Mouse (Mus musculus) kidney, adult 2 months (tissue): Measurements from ENCODE around the gene Npas3. TPM values are rescaled to one million over a fixed set of nuclear protein-coding genes. Genes with fewer than 3 reads are reported as not detected.

Source experiments
- DNase-seq: peaks from one replicate; pipeline ENCODE4 v3.0.0; 2021
- H3K27ac ChIP-seq: fragments of 200-500 bp; 2 replicates; pipeline ENCODE4 v1.5.1; 2012; ENCODE audit warnings: low read depth, low read length, control low read depth, inconsistent platforms; ENCODE audit not compliant: insufficient read depth
- H3K27me3 ChIP-seq: fragments of 200-500 bp; replicated peaks from 2 replicates; pipeline ENCODE4 v1.6.1; 2012; ENCODE audit warnings: mild to moderate bottlenecking, moderate library complexity, low read length, inconsistent platforms; ENCODE audit not compliant: control insufficient read depth, insufficient read depth
- H3K36me3 ChIP-seq: fragments of 200-500 bp; 2 replicates; pipeline ENCODE4 v1.6.1; 2012; ENCODE audit warnings: mild to moderate bottlenecking, moderate library complexity, low read length, inconsistent platforms; ENCODE audit not compliant: control insufficient read depth, insufficient read depth
- H3K4me1 ChIP-seq: fragments of 200-500 bp; 2 replicates; pipeline ENCODE4 v1.6.1; 2011; ENCODE audit warnings: low read length; ENCODE audit not compliant: control insufficient read depth, insufficient read depth
- H3K4me3 ChIP-seq: fragments of 200-500 bp; 2 replicates; pipeline ENCODE4 v1.5.1; 2011; ENCODE audit warnings: mild to moderate bottlenecking, low read depth, low read length, control low read depth; ENCODE audit not compliant: insufficient read depth
- CTCF ChIP-seq: fragments of 200-500 bp; conservative IDR thresholded peaks from 2 replicates; pipeline ENCODE4 v1.5.1; 2011; ENCODE audit warnings: low read depth, mild to moderate bottlenecking, control low read depth, low read length, moderate library complexity, mixed read lengths; ENCODE audit not compliant: insufficient read depth, insufficient read length
- POLR2A ChIP-seq: fragments of 200-500 bp; IDR thresholded peaks from one replicate; pipeline ENCODE4 v1.6.1; 2011; ENCODE audit warnings: low read depth, low read length, control low read depth
- WGBS: fragments of 180-500 bp; shearing (Covaris S2); methylation state at CpG from one replicate; pipeline ENCODE4 v1.1.7; 2018; 5-methylcytosine and 5-hydroxymethylcytosine counted together
- polyA plus RNA-seq: library from polyadenylated mRNA; depleted of rRNA; stranded (reverse); fragments of >200 nt; gene quantifications from 2 replicates; pipeline ENCODE4 v1.2.3, GENCODE M21; 2012

Gene Npas3
- polyA plus RNA-seq, 1 experiment: 0.11 TPM

- TF ChIP-seq CTCF (no peak), POLR2A (no peak)
- H3K36me3 ChIP-seq: no peaks in the 10 kb centered on the region
- no peak for DNase-seq
- no peaks in the 10 kb centered on the region for H3K27me3 ChIP-seq
- H3K27ac ChIP-seq: no peak overlapping the region
- no peaks in the 10 kb centered on the region for H3K4me1 ChIP-seq
- WGBS: 64% methylated on average over 16 of the region's 16 CpGs
- no peak overlapping the region for H3K4me3 ChIP-seq
Observed at GRCm38 (mm10) chr12:53841928-53842671, 593.6 kb downstream of the Npas3 start.

DNA sequence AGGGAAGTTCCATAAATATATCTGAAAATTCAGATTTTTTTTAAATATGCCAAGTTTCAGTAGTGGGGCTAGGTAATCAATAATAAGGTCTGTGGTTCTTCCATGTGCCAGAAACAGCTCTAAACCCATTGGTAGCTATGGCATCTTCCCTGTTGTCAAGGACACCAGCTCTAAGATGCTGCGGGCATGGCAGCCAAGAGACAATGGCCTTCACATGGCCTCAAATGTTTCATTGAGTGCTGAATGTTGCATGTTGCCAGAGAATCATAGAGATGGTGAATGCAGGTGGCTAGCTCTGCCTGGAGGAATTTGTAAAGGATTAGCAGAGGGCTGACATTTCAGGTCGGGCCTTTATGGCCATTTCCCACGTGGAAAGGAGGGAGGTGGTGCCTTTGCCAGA, 595.1 kb downstream of the Npas3 start:
- WGBS: 54% methylated on average over 3 of the region's 3 CpGs
- Histone ChIP-seq H3K4me3 (no peak overlapping the region), H3K27ac (no peak overlapping the region), H3K36me3 (no peaks in the 10 kb centered on the region), H3K4me1 (no peaks in the 10 kb centered on the region), H3K27me3 (no peaks in the 10 kb centered on the region)
- DNase-seq: no peak
- TF ChIP-seq CTCF: no peak
- no peak for TF ChIP-seq POLR2A

- no peak overlapping the region for H3K4me3 ChIP-seq
- H3K36me3 ChIP-seq: no peaks in the 10 kb centered on the region
- H3K4me1 ChIP-seq: no peaks in the 10 kb centered on the region
- TF ChIP-seq POLR2A: no peak
- no peak for TF ChIP-seq CTCF
- H3K27ac ChIP-seq: no peak overlapping the region
- 82% methylated on average over 12 of the region's 12 CpGs for WGBS
- no peak for DNase-seq
- no peaks in the 10 kb centered on the region for H3K27me3 ChIP-seq
Observed at GRCm38 (mm10) chr12:53846154-53846665, 597.7 kb downstream of the Npas3 start.

DNA sequence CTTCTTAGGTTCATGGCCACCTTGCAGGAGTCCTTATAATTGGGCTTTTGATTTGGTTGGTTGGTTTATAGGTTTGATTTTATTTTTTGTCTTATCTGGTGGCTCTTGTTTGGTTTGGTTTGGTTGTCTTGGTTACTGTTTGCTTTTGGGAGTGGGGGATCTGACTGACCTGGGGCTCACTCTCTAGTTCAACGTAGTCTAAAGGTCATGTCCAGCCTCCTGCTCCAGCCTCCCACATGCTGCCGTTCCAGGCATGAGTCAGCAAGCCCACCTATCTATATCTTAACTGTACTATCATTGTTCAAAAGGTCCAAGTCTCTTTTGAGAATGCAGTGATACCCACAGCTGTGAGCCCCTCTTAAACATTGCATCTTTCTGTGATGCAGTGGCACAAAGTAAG, 600.8 kb downstream of the Npas3 start:
- no peaks in the 10 kb centered on the region for H3K4me1 ChIP-seq
- WGBS: 63% methylated on average over 2 of the region's 2 CpGs
- no peak for TF ChIP-seq CTCF
- TF ChIP-seq POLR2A: no peak
- H3K27me3 ChIP-seq: no peaks in the 10 kb centered on the region
- no peaks in the 10 kb centered on the region for H3K36me3 ChIP-seq
- no peak for DNase-seq
- H3K27ac ChIP-seq: no peak overlapping the region
- no peak overlapping the region for H3K4me3 ChIP-seq

DNA sequence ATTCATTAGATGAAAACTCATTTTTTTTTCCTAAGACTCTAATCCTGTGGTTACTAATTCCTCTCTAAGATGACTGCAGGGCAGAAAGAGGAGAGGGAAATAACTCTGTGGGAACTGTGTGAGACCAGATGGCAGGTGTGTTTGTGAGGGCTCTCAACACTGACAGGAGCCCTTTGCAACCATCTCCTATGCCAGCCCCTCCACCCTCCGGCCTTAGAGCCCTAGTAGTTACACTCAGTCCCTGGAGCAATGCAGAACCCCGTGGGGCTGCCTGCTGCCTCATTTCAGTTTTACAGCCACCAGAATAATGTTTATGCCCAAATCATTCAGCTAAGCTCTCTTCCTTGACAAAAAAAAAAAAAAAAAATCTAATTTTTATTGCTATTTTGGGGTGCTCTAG, 604.0 kb downstream of the Npas3 start:
- WGBS: 76% methylated on average over 2 of the region's 2 CpGs
- H3K4me1 ChIP-seq: no peaks in the 10 kb centered on the region
- H3K4me3 ChIP-seq: no peak overlapping the region
- no peaks in the 10 kb centered on the region for H3K36me3 ChIP-seq
- no peaks in the 10 kb centered on the region for H3K27me3 ChIP-seq
- no peak for TF ChIP-seq CTCF
- no peak for DNase-seq
- no peak overlapping the region for H3K27ac ChIP-seq

DNA sequence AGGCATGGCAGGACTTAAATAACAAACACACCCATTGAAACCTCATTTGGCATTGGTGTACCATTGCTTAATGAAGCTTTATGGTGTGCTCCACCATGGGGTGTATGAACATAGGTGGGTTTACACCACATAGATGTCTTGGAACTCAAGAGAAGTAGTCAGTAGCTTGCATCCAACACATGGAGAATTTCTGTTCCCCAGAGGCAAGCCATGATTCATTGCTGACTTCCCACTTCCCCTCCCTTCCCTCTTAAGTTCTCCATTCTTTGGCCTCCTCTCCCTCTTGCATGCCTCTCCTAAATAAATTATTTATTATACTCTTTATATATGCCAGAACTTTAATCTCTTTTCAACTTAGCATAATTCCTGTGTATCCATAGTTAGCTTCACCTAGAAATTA, 611.7 kb downstream of the Npas3 start:
- Histone ChIP-seq H3K4me3 (no peak overlapping the region), H3K36me3 (no peaks in the 10 kb centered on the region), H3K27me3 (no peaks in the 10 kb centered on the region), H3K27ac (no peak overlapping the region), H3K4me1 (no peaks in the 10 kb centered on the region)
- DNase-seq: no peak
- TF ChIP-seq POLR2A: no peak
- no peak for TF ChIP-seq CTCF

DNA sequence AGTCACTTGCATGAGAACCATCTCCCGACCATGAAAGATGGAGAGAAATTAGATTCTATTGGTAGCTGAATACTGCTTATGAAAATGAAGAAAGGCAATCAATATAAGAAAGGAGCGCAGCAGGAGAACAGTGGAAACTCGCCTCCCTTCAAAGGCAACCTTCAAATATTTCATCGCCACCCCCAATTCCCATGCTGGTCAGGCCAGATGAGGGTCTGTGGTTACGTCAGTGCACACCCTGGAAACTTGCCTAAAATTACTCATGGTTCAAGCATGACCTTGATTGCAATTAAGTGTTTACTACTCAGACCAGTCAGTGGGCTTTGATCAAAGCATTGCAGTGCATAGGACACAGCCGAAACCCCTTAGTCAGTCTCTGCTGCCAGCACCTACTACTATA, 613.8 kb downstream of the Npas3 start:
- H3K27me3 ChIP-seq: no peaks in the 10 kb centered on the region; the same call in 1 of the 2 replicates
- TF ChIP-seq CTCF: no peak
- TF ChIP-seq POLR2A: no peak
- no peaks in the 10 kb centered on the region for H3K36me3 ChIP-seq
- H3K4me3 ChIP-seq: no peak overlapping the region
- no peak for DNase-seq
- no peaks in the 10 kb centered on the region for H3K4me1 ChIP-seq
- WGBS: 78% methylated on average over 6 of the region's 6 CpGs
- no peak overlapping the region for H3K27ac ChIP-seq
